Mouse (Mus musculus) limb, embryonic 14.5 days (tissue): ENCODE results near the gene Serpinb9. TPM values are rescaled to one million over a fixed set of nuclear protein-coding genes. Genes with fewer than 3 reads are reported as not detected.

Experiments used
- ATAC-seq: fragments of 200-750 bp; cut with Nextera tagmentation; 2 replicates; pipeline ENCODE4 v1.8.0; 2017; ENCODE audit warnings: low read depth, moderate number of reproducible peaks, moderate TSS enrichment; ENCODE audit not compliant: low FRiP score
- DNase-seq: peaks from one replicate; pipeline ENCODE4 v3.0.0-alpha.2; 2015; ENCODE audit warnings: low spot score
- H3K27ac ChIP-seq: fragments of 300-500 bp; sonication (generic); replicated peaks from 2 replicates; pipeline ENCODE4 v1.5.1; 2014; ENCODE audit warnings: low read depth, mild to moderate bottlenecking, low read length, moderate library complexity, mixed read lengths
- H3K27me3 ChIP-seq: fragments of 300-500 bp; sonication (generic); 2 replicates; pipeline ENCODE4 v1.6.1; 2014; ENCODE audit warnings: low read length, mixed read lengths; ENCODE audit not compliant: control insufficient read depth, insufficient read depth
- H3K36me3 ChIP-seq: fragments of 300-500 bp; sonication (generic); 2 replicates; pipeline ENCODE4 v1.6.1; 2014; ENCODE audit warnings: mild to moderate bottlenecking, low read length, moderate library complexity, mixed read lengths; ENCODE audit not compliant: control insufficient read depth, insufficient read depth
- H3K4me1 ChIP-seq: fragments of 300-500 bp; sonication (generic); 2 replicates; pipeline ENCODE4 v1.6.1; 2014; ENCODE audit warnings: antibody characterized with exemption, low read length, mixed read lengths; ENCODE audit not compliant: control insufficient read depth, insufficient read depth
- H3K4me2 ChIP-seq: fragments of 300-500 bp; sonication (generic); replicated peaks from 2 replicates; pipeline ENCODE4 v1.6.1; 2014; ENCODE audit warnings: low read depth, mild to moderate bottlenecking, low read length, moderate library complexity; ENCODE audit not compliant: severe bottlenecking
- H3K4me3 ChIP-seq: fragments of 300-500 bp; sonication (generic); replicated peaks from 2 replicates; pipeline ENCODE4 v1.5.1; 2014; ENCODE audit warnings: low read length
- H3K9ac ChIP-seq: fragments of 300-500 bp; sonication (generic); 2 replicates; pipeline ENCODE4 v1.6.1; 2014; ENCODE audit warnings: mild to moderate bottlenecking, low read depth, low read length, moderate library complexity; ENCODE audit not compliant: severe bottlenecking
- H3K9me3 ChIP-seq: fragments of 300-500 bp; sonication (generic); 2 replicates; pipeline ENCODE4 v1.6.1; 2016; ENCODE audit warnings: low read length; ENCODE audit not compliant: control insufficient read depth
- POLR2A ChIP-seq: fragments of 200-500 bp; IDR thresholded peaks from 2 replicates; pipeline ENCODE4 v1.8.0; 2012; ENCODE audit warnings: inconsistent platforms, mild to moderate bottlenecking, moderate library complexity, borderline replicate concordance; ENCODE audit not compliant: insufficient read depth, insufficient read length; ENCODE audit errors: extremely low read depth
- WGBS: fragments of 180-500 bp; shearing (Covaris S2); extraction: QIAGEN DNeasy Blood & Tissue Kit; methylation state at CpG from one replicate; pipeline ENCODE4 v1.1.7; 2014; 5-methylcytosine and 5-hydroxymethylcytosine counted together
- polyA plus RNA-seq, 2 experiments: library from polyadenylated mRNA; depleted of rRNA in 1 of 2; stranded (reverse) in 1 of 2; unstranded in 1 of 2; fragments of >200 nt; fragmentation: Nextera tagmentation in 1 of 2; extraction: Ambion mirVana in 1 of 2; gene quantifications; 2 replicates each; pipeline versions ENCODE4 v1.2.1 to v1.2.3; 2012 to 2014

Gene Serpinb9
- polyA plus RNA-seq, 2 experiments = 2.6 to 4.6 TPM

DNA sequence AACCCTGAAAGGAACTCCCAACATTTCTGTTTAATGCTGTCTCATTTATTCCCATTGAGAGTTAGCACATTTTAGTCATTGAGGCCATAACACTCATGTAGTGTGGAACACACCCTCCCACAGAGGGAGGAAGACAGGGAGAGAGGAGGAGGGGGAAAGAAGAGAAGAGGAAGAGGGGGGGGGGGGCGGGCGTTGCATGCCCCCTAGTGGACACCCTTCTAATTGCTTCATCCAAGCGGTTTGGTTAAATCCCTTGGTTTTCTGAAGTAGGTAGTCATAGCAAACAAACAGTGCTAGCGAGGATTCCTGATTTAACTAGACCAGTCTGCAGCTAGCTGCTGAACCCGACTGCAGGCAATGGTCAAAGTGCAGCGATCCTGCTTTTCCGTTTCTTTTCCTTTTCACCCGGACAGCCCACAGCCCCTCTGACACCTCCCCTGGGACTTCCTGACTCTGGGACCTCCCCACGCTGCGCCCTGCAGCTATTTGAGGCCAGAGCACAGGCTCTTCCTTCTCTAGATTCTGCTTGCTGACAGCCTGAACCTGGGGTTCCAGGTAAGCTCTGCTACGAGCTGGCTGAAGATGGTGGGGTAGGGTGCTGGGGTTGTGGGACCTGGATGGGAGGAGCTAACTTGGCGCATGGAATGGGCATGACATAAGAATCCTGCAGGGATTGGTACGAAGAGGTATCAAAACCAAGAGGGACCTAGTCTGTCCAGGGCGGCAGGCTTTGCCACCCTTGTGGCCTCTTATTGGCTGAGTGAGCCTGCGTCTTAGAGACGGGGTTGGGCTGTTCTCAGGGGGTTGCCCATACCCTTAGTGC is 37.9 kb upstream of the Serpinb9 start, which contains the start of gene Serpinb6b:
Serpinb6b (plus strand) TSS at position 221 of the 823 bp plus-strand sequence.
- 38% methylated on average over 14 of the region's 16 CpGs for WGBS
- peak within 1 kb of the TSS; percentile 40 for H3K9ac ChIP-seq
- peak; percentile 33 for DNase-seq

GRCm38 (mm10) chr13:32966116-32966515 is 36.9 kb upstream of the Serpinb9 start:
- no peak overlapping the region for H3K4me3 ChIP-seq
- 58% methylated on average over 5 of the region's 5 CpGs for WGBS
- peaks cover 5% of the 10 kb centered on the region; the same call in 1 of the 2 replicates for H3K4me1 ChIP-seq
- no peak for TF ChIP-seq POLR2A
- H3K9me3 ChIP-seq = no peaks in the 10 kb centered on the region
- H3K27ac ChIP-seq = no peak overlapping the region
- no peaks in the 10 kb centered on the region for H3K27me3 ChIP-seq
- no peak overlapping the region for H3K9ac ChIP-seq
- ATAC-seq = no peak
- no peak overlapping the region for H3K4me2 ChIP-seq
- no peaks in the 10 kb centered on the region for H3K36me3 ChIP-seq
- DNase-seq = no peak

More for the DNA sequence above, 37.9 kb upstream of the Serpinb9 start, which contains the start of gene Serpinb6b:
- Histone ChIP-seq H3K27me3 (no peaks in the 10 kb centered on the region), H3K36me3 (no peaks in the 10 kb centered on the region), H3K4me2 (peak within 1 kb of the TSS; percentile 38), H3K4me3 (peak within 1 kb of the TSS; percentile 18), H3K4me1 (peaks cover 5% of the 10 kb centered on the region; the same call in 1 of the 2 replicates), H3K27ac (no peak within 1 kb of the TSS), H3K9me3 (no peaks in the 10 kb centered on the region)
- no peak for TF ChIP-seq POLR2A
- no peak for ATAC-seq

- H3K4me1 ChIP-seq = peaks cover 5% of the 10 kb centered on the region; the same call in 1 of the 2 replicates
- no peak for TF ChIP-seq POLR2A
- H3K4me3 ChIP-seq = no peak overlapping the region
- no peak overlapping the region for H3K27ac ChIP-seq
- H3K36me3 ChIP-seq = no peaks in the 10 kb centered on the region
- H3K4me2 ChIP-seq = no peak overlapping the region
- H3K9ac ChIP-seq = no peak overlapping the region
- no peaks in the 10 kb centered on the region for H3K9me3 ChIP-seq
- DNase-seq = no peak
- no peak for ATAC-seq
- H3K27me3 ChIP-seq = no peaks in the 10 kb centered on the region
These were observed 35.8 kb upstream of the Serpinb9 start for GRCm38 (mm10) chr13:32967233-32967632.

- no peak overlapping the region for H3K4me2 ChIP-seq
- H3K27me3 ChIP-seq = no peaks in the 10 kb centered on the region
- H3K27ac ChIP-seq = no peak overlapping the region
- ATAC-seq = no peak
- H3K4me1 ChIP-seq = peaks cover 5% of the 10 kb centered on the region; the same call in 1 of the 2 replicates
- H3K4me3 ChIP-seq = no peak overlapping the region
- no peak overlapping the region for H3K9ac ChIP-seq
- no peaks in the 10 kb centered on the region for H3K9me3 ChIP-seq
- no peak for DNase-seq
- no peaks in the 10 kb centered on the region for H3K36me3 ChIP-seq
- WGBS = 74% methylated on average over 5 of the region's 5 CpGs
- no peak for TF ChIP-seq POLR2A
These were observed 34.6 kb upstream of the Serpinb9 start for GRCm38 (mm10) chr13:32968353-32968984.

DNA sequence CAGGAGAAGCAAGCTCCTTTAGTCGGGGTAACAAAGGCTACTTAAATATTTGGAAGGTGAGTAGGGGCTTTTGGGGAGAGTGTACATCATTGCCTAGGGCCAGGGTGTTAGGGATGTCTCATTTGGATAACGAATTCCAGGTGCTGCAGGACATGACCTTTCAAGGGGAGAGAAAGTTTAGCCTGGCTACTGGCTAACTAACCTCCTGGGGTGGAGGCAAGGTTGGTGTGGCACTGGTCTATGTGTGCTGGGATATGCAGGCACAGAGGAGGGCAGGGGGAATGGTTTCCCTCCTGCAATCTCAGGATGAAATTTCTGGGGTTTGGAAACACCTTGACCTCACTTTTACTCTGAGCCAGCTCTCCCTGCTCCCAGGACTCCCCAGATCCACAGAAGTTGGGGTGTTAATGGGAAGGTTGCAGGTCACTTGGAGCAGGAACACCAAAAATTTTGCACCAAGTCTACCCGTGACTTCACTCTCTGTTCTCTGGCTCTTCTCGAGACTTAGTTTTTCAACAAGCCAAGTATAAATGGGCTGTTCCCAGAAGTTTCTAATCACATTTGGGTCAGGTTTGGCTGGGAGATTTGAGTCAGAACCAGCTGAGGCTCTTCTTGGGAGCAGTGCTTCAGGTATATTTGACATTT is 33.9 kb upstream of the Serpinb9 start:
- Histone ChIP-seq H3K9me3 (no peaks in the 10 kb centered on the region), H3K9ac (no peak overlapping the region), H3K27ac (no peak overlapping the region), H3K4me1 (peaks cover 5% of the 10 kb centered on the region; the same call in 1 of the 2 replicates), H3K27me3 (no peaks in the 10 kb centered on the region), H3K4me3 (no peak overlapping the region), H3K36me3 (no peaks in the 10 kb centered on the region), H3K4me2 (no peak overlapping the region)
- no peak for DNase-seq
- ATAC-seq = no peak
- WGBS = 63% methylated on average over 4 of the region's 4 CpGs
- no peak for TF ChIP-seq POLR2A
